Mouse (Mus musculus) 3T3-L1 (cell line): Measurements from ENCODE around the gene Ccdc13.
A peak's percentile ranks its signal among the peaks of the same experiment; 100 is the strongest.

Source experiments
- DNase-seq: peaks from one replicate; pipeline ENCODE4 v3.0.0-alpha.2; 2015; ENCODE audit warnings: low read depth, low spot score

The Ccdc13 gene

GRCm38 (mm10) chr9:121760271-121761090 is 78.8 kb downstream of the Ccdc13 start:
- peak; percentile 62 for DNase-seq

GRCm38 (mm10) chr9:121759091-121760081 is 79.9 kb downstream of the Ccdc13 start, which contains the start of gene Zfp651:
TSS of gene Zfp651 (plus strand) at chr9:121759330.
- peak; percentile 49 for DNase-seq

GRCm38 (mm10) chr9:121757835-121758814 is 81.1 kb downstream of the Ccdc13 start:
- DNase-seq: peak; percentile 80

GRCm38 (mm10) chr9:121757432-121757831 is 81.8 kb downstream of the Ccdc13 start:
- peak; percentile 76 for DNase-seq

- no peak for DNase-seq
These were observed 82.5 kb downstream of the Ccdc13 start for GRCm38 (mm10) chr9:121756785-121757184.

- DNase-seq: no peak
These were observed 84.6 kb downstream of the Ccdc13 start for GRCm38 (mm10) chr9:121754624-121755023.

GRCm38 (mm10) chr9:121752774-121753173 is 86.5 kb downstream of the Ccdc13 start:
- DNase-seq: no peak
